Mouse (Mus musculus) C2C12 (cell line): Measurements from ENCODE around the gene Csf1.

Source experiments
- CEBPB ChIP-seq: IDR thresholded peaks from one replicate; pipeline ENCODE4 v1.6.1; 2011; ENCODE audit warnings: low read depth, mild to moderate bottlenecking, control low read depth, moderate library complexity
- CTCF ChIP-seq: IDR thresholded peaks from one replicate; pipeline ENCODE4 v1.5.1; 2011; ENCODE audit not compliant: control insufficient read depth, insufficient read depth, insufficient read length
- MYOD1 ChIP-seq: IDR thresholded peaks from one replicate; pipeline ENCODE4 v1.6.1; 2011; ENCODE audit warnings: low read depth; ENCODE audit not compliant: control insufficient read depth, insufficient read length

DNA sequence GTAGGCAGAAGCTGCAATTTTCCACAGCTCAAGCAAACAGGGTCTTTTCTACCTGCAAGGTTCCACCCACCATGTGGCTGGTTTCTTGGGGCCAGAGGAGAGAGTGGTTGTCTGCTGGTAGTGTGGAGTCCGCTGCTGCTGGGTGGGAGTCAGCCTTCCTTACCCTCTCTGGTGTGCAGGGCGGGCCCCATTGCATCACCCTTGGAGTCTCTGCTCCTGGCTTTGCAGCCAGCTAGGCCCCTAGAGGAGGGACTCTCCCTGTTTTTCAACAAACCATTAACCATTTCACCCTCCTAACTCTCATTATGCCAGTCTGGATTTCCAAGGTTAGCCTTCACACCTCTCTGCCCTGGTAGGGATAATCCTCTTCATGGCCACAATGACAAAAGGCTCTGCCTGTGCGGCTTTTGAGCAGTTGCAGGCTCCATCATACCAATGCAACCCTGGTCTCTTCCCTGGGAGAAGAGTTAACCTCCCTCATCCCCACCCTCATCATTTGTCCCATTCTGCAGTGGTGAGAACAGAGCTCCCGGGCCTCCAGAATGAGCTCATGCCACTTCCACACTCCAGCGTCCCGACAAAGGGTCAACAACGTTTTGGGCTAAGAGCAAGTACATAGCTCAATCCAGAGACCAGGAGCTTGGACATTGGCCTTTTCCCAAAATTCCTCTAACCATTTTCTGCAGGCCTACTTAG lies 56.4 kb downstream of the Csf1 start:
- TF ChIP-seq CTCF, result no peak
- TF ChIP-seq CEBPB, result no peak
- TF ChIP-seq MYOD1, result no peak
